Mouse (Mus musculus): ENCODE results near the gene Ralgapb. TPM values are rescaled to one million over a fixed set of nuclear protein-coding genes. Genes with fewer than 3 reads are reported as not detected.

The Ralgapb gene
- 34.1 and 35.7 TPM in 2 replicates for total RNA-seq (2017)

GRCm38 (mm10) chr2:158409595-158410021 is at the start of gene Ralgapb:
Ralgapb (plus strand) TSS chr2:158409848.
- ATAC-seq (replicated peaks; ENCODE audit: low read depth, poor library complexity, severe bottlenecking), result peak; percentile 96

GRCm38 (mm10) chr2:158360873-158361677 is 48.6 kb upstream of the Ralgapb start:
- peak; percentile 94 for ATAC-seq (replicated peaks; ENCODE audit: low read depth, poor library complexity, severe bottlenecking)

- ATAC-seq (replicated peaks; ENCODE audit: low read depth, poor library complexity, severe bottlenecking), result peak; percentile 39
Observed at GRCm38 (mm10) chr2:158361678-158362320, 47.8 kb upstream of the Ralgapb start.

- ATAC-seq (replicated peaks; ENCODE audit: low read depth, poor library complexity, severe bottlenecking), result no peak
Observed at GRCm38 (mm10) chr2:158364175-158364574, 45.5 kb upstream of the Ralgapb start.

- ATAC-seq (replicated peaks; ENCODE audit: low read depth, poor library complexity, severe bottlenecking), result no peak
Observed at GRCm38 (mm10) chr2:158365099-158365850, 44.4 kb upstream of the Ralgapb start.

GRCm38 (mm10) chr2:158367654-158368053 is 42.0 kb upstream of the Ralgapb start:
- ATAC-seq (replicated peaks; ENCODE audit: low read depth, poor library complexity, severe bottlenecking), result no peak

- ATAC-seq (replicated peaks; ENCODE audit: low read depth, poor library complexity, severe bottlenecking), result no peak
Observed at GRCm38 (mm10) chr2:158368313-158368712, 41.3 kb upstream of the Ralgapb start.

GRCm38 (mm10) chr2:158369474-158370172 is 40.0 kb upstream of the Ralgapb start:
- no peak for ATAC-seq (replicated peaks; ENCODE audit: low read depth, poor library complexity, severe bottlenecking)

GRCm38 (mm10) chr2:158370173-158370550 is 39.5 kb upstream of the Ralgapb start:
- no peak for ATAC-seq (replicated peaks; ENCODE audit: low read depth, poor library complexity, severe bottlenecking)

GRCm38 (mm10) chr2:158373061-158373460 is 36.6 kb upstream of the Ralgapb start:
- no peak for ATAC-seq (replicated peaks; ENCODE audit: low read depth, poor library complexity, severe bottlenecking)

- no peak for ATAC-seq (replicated peaks; ENCODE audit: low read depth, poor library complexity, severe bottlenecking)
Observed at GRCm38 (mm10) chr2:158373516-158373915, 36.1 kb upstream of the Ralgapb start.

- peak; percentile 71 for ATAC-seq (replicated peaks; ENCODE audit: low read depth, poor library complexity, severe bottlenecking)
Observed at GRCm38 (mm10) chr2:158375443-158376122, 34.1 kb upstream of the Ralgapb start, which contains the start of gene Snhg11. Snhg11 (plus strand) TSS chr2:158375638.

- ATAC-seq (replicated peaks; ENCODE audit: low read depth, poor library complexity, severe bottlenecking), result no peak; the same call in 1 of the 2 replicates
Observed at GRCm38 (mm10) chr2:158376123-158376687, 33.4 kb upstream of the Ralgapb start.

GRCm38 (mm10) chr2:158376798-158377197 is 32.9 kb upstream of the Ralgapb start:
- no peak for ATAC-seq (replicated peaks; ENCODE audit: low read depth, poor library complexity, severe bottlenecking)

GRCm38 (mm10) chr2:158377811-158378210 is 31.8 kb upstream of the Ralgapb start:
- ATAC-seq (replicated peaks; ENCODE audit: low read depth, poor library complexity, severe bottlenecking), result no peak

GRCm38 (mm10) chr2:158379354-158380078 is 30.1 kb upstream of the Ralgapb start:
- ATAC-seq (replicated peaks; ENCODE audit: low read depth, poor library complexity, severe bottlenecking), result peak; percentile 88

- ATAC-seq (replicated peaks; ENCODE audit: low read depth, poor library complexity, severe bottlenecking), result no peak
Observed at GRCm38 (mm10) chr2:158386072-158386471, 23.6 kb upstream of the Ralgapb start.

GRCm38 (mm10) chr2:158389421-158389820 is 20.2 kb upstream of the Ralgapb start:
- ATAC-seq (replicated peaks; ENCODE audit: low read depth, poor library complexity, severe bottlenecking), result no peak
